Mouse (Mus musculus) ES-E14 (cell line): ENCODE data around the gene Slc44a1. TPM values are rescaled to one million over a fixed set of nuclear protein-coding genes. Genes with fewer than 3 reads are reported as not detected.

Experiments
- DNase-seq: peaks from one replicate; pipeline ENCODE4 v3.0.0-alpha.2; 2013; ENCODE audit warnings: low read depth, low spot score
- H3K27ac ChIP-seq: 2 replicates; pipeline ENCODE4 v1.5.1; 2012; ENCODE audit warnings: low read depth, mild to moderate bottlenecking, low read length, moderate library complexity, mixed read lengths; ENCODE audit not compliant: poor library complexity, insufficient read depth, severe bottlenecking
- H3K36me3 ChIP-seq: 2 replicates; pipeline ENCODE4 v1.6.1; 2012; ENCODE audit warnings: mild to moderate bottlenecking, low read length, moderate library complexity, mixed read lengths; ENCODE audit not compliant: control insufficient read depth, poor library complexity, insufficient read depth, severe bottlenecking
- H3K4me1 ChIP-seq, 2 experiments: fragments of 150-350 bp in 1 of 2; sonication (generic) in 1 of 2; 2 replicates each; pipeline ENCODE4 v1.6.1; 2012; ENCODE audit warnings: low read length in 2 of 2, mild to moderate bottlenecking in 1 of 2, mixed read lengths in 1 of 2; ENCODE audit not compliant: control insufficient read depth in 2 of 2, insufficient read depth in 2 of 2, poor library complexity in 1 of 2
- H3K4me3 ChIP-seq, 2 experiments: fragments of 150-350 bp in 1 of 2; sonication (generic) in 1 of 2; 2 replicates each; pipeline ENCODE4 v1.5.1; 2012; ENCODE audit warnings: low read length in 2 of 2, low read depth in 1 of 2, mild to moderate bottlenecking in 1 of 2, mixed read lengths in 1 of 2; ENCODE audit not compliant: insufficient read depth in 1 of 2, poor library complexity in 1 of 2, severe bottlenecking in 1 of 2
- H3K9ac ChIP-seq: 2 replicates; pipeline ENCODE4 v1.6.1; 2012; ENCODE audit warnings: low read depth, mild to moderate bottlenecking, low read length, mixed read lengths; ENCODE audit not compliant: poor library complexity, insufficient read depth, severe bottlenecking
- H3K9me3 ChIP-seq: fragments of 150-350 bp; sonication (generic); 2 replicates; pipeline ENCODE4 v1.6.1; 2012; ENCODE audit warnings: low read depth, mild to moderate bottlenecking, low read length; ENCODE audit not compliant: control insufficient read depth, insufficient read depth
- CHD2 ChIP-seq: IDR thresholded peaks from 2 replicates; pipeline ENCODE4 v1.6.1; 2014; ENCODE audit warnings: mild to moderate bottlenecking, low read depth, low read length, inconsistent platforms
- HCFC1 ChIP-seq: IDR thresholded peaks from 2 replicates; pipeline ENCODE4 v1.6.1; 2012; ENCODE audit warnings: low read length, inconsistent platforms, borderline replicate concordance; ENCODE audit not compliant: insufficient read depth
- MAFK ChIP-seq: IDR thresholded peaks from 2 replicates; pipeline ENCODE4 v1.6.1; 2014; ENCODE audit warnings: mild to moderate bottlenecking, low read depth, low read length, inconsistent platforms; ENCODE audit not compliant: insufficient read depth
- ZC3H11A ChIP-seq: IDR thresholded peaks from 2 replicates; pipeline ENCODE4 v1.6.1; 2012; ENCODE audit warnings: low read depth, mild to moderate bottlenecking, inconsistent platforms, low read length, borderline replicate concordance
- ZNF384 ChIP-seq: IDR thresholded peaks from 2 replicates; pipeline ENCODE4 v1.6.1; 2012; ENCODE audit warnings: low read depth, low read length, inconsistent platforms
- in situ Hi-C, 2 experiments: fragments of 600-800 bp; cut with MboI; formaldehyde crosslinking; loops; one replicate each; pipeline ENCODE4 v1.15.1; 2025; ENCODE audit warnings: low sequenced_read_pairs in 2 of 2, inconsistent platforms in 1 of 2; ENCODE audit not compliant: unreplicated experiment in 2 of 2
- total RNA-seq: library from RNA; depleted of rRNA; stranded (reverse); fragments of 300-350 nt; gene quantifications from 2 replicates; pipeline ENCODE4 v1.2.3, GENCODE M21; 2012

Slc44a1 gene
- total RNA-seq, 1 experiment = 48.0 TPM

- Histone ChIP-seq H3K27ac (no peak overlapping the region), H3K9me3 (no peaks in the 10 kb centered on the region), H3K9ac (no peak overlapping the region), H3K36me3 (no peaks in the 10 kb centered on the region), H3K4me3 (no peak overlapping the region), H3K4me1 (peaks cover 0 to 3% of the 10 kb centered on the region in 2 experiments; a peak in 1 of 4 replicates)
- TF ChIP-seq HCFC1 = no peak
- no peak for TF ChIP-seq ZC3H11A
- no peak for TF ChIP-seq MAFK
- no peak for TF ChIP-seq CHD2
- no peak for TF ChIP-seq ZNF384
- DNase-seq = no peak
- in situ Hi-C loops = no loop called here
Observed at GRCm38 (mm10) chr4:53512131-53512916, 72.1 kb downstream of the Slc44a1 start.

- DNase-seq = no peak
- H3K4me3 ChIP-seq = no peak overlapping the region
- no peak overlapping the region for H3K27ac ChIP-seq
- H3K36me3 ChIP-seq = no peaks in the 10 kb centered on the region
- TF ChIP-seq CHD2 = no peak
- no peak for TF ChIP-seq MAFK
- no peak for TF ChIP-seq ZNF384
- no peak for TF ChIP-seq HCFC1
- TF ChIP-seq ZC3H11A = no peak
- no peaks in the 10 kb centered on the region for H3K9me3 ChIP-seq
- peaks cover 0 to 3% of the 10 kb centered on the region in 2 experiments; a peak in 1 of 4 replicates for H3K4me1 ChIP-seq
- in situ Hi-C loops = no loop called here
- H3K9ac ChIP-seq = no peak overlapping the region
Observed at GRCm38 (mm10) chr4:53513276-53514081, 73.3 kb downstream of the Slc44a1 start.

- Histone ChIP-seq H3K9ac (no peak overlapping the region), H3K9me3 (no peaks in the 10 kb centered on the region), H3K4me1 (peaks cover 0 to 3% of the 10 kb centered on the region in 2 experiments; a peak in 1 of 4 replicates), H3K4me3 (no peak overlapping the region), H3K36me3 (no peaks in the 10 kb centered on the region), H3K27ac (no peak overlapping the region)
- in situ Hi-C loops = no loop called here
- TF ChIP-seq MAFK (no peak), CHD2 (no peak), ZC3H11A (no peak), ZNF384 (no peak), HCFC1 (no peak)
- DNase-seq = no peak
Observed at GRCm38 (mm10) chr4:53516011-53516532, 75.9 kb downstream of the Slc44a1 start.

GRCm38 (mm10) chr4:53519429-53519828, 79.2 kb downstream of the Slc44a1 start:
- Histone ChIP-seq H3K4me3 (no peak overlapping the region), H3K9ac (no peak overlapping the region), H3K36me3 (no peaks in the 10 kb centered on the region), H3K4me1 (no peaks in the 10 kb centered on the region), H3K9me3 (no peaks in the 10 kb centered on the region), H3K27ac (no peak overlapping the region)
- TF ChIP-seq ZNF384 = no peak
- in situ Hi-C loops = no loop called here
- no peak for DNase-seq
